Mouse (Mus musculus): ENCODE measurements at regions not wholly inside any gene's neighbourhood (a gene's known extent, or its start where the extent isn't known, plus 50 kb on each side); places are given as distances from the start of the nearest gene placed in this dataset.
A peak's percentile ranks its signal among the peaks of the same experiment; 100 is the strongest.

GRCm38 (mm10) chr3:21973681-21974080 lies 102.8 kb upstream of the Tbl1xr1 start:
- DNase-seq = no peak

DNA sequence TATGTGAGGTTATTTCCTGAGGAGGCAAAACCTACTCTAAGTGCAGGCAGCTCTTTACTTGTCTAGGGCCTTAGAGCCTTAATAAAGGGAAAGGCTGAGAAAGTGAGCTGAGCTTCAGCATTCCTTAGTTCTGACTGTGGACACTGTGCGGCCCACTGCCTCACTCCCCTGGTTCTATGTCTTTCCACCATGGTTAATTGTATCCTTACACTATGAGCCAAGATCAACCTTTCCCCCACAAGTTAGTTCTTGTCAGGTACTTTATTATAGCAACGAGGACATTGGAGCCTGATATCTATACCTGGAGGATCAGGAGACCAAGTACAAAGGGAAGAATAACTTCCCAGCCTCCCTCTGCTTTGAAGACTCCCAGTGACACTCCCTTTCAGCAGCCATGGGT lies 101.7 kb upstream of the Tbl1xr1 start:
- no peak for DNase-seq

- no peak for DNase-seq
Observed at GRCm38 (mm10) chr3:21977775-21978174, 98.7 kb upstream of the Tbl1xr1 start.

DNA sequence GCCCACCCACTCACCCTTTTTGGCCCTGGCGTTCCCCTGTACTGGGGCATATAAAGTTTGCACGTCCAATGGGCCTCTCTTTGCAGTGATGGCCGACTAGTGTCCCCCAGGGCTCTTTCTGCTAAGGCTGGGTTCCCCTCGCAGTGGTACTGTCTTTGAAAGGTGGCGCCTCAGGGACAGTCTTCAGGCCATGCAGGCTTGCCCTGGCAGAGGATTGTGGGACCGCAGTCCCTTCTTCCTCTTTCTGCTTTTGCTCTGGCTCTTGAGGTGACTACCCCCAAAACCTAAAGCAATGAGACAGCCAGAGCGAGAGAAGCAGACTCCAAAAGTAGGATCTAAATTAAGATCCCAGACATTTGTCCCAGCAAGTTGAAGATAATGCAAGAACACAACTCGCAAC lies 93.5 kb upstream of the Tbl1xr1 start:
- no peak for DNase-seq

- no peak for DNase-seq
Observed at GRCm38 (mm10) chr3:21983993-21984725, 92.3 kb upstream of the Tbl1xr1 start.

- no peak for DNase-seq
Observed at GRCm38 (mm10) chr3:21984807-21985206, 91.6 kb upstream of the Tbl1xr1 start.

- DNase-seq = no peak
Observed at GRCm38 (mm10) chr3:21986164-21986892, 90.1 kb upstream of the Tbl1xr1 start.

DNA sequence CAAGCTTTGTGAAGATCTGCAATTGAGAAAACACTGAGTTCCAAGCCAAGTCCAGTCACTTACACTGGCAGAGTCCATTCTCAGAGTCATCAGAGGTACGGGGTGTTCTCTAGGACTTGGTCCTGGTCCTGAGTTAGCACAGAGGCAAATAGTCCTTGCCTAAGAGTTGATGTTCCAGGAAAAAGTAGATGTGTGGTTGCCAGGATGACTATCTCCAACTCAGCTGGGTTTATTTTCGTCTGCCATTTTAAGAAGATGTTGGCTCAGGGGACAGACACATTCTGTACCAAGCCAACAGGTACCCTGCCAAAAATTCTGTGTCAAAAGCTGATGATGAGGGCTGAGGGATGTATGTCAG lies 89.6 kb upstream of the Tbl1xr1 start:
- DNase-seq = no peak

DNA sequence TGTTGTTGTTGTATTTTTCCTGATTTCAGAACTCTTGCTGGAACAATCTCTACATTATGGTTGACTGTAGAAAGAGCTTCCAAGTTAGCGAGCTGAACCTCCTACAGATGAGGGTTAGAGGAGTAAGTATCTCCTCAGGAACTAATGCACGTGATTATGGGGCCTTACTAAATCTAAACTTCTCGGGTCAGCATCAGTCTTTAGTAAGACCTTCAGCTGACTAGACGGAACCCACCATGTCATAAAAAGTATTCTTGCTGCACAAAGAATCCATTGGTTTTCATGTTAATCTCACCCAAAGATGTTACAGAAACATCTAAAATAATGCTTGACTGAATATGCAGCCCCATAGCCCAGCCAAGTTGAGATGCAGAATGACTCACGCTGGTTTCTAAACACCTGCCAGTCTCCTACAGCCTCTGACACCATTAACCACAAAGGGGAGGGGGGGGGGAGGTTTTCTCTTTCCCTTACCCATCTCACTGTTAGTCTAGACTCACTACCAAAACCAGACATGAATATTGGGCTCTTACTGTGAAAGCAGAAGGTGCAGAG lies 88.9 kb upstream of the Tbl1xr1 start:
- DNase-seq = peak in 1 of 2 experiments; percentile 46

DNA sequence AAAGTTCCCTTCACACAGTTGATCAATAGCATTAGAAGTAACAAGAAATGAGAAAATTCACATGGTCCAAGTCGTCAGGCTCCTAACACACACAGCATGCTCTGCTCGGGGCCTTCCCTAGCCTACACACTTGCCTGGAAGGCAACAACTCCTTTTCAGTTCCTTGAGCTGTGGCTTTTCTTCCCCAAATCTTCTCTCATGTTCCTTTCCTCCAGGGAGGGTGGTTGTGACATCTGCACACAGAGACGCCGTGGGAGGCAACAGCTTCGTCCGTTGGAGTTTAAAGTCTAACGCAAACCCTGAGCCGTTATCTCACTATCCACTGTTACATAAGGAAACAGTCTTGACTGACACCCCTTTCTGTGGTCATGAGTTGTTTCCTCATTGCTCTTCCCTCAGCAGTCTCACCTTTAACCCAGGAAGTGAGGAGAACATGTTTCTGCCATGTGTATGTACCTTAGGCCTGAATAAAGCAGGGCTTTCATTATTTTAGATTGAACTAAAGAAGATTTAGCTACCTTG lies 88.4 kb upstream of the Tbl1xr1 start:
- peak in 1 of 2 experiments; percentile 56 for DNase-seq

DNA sequence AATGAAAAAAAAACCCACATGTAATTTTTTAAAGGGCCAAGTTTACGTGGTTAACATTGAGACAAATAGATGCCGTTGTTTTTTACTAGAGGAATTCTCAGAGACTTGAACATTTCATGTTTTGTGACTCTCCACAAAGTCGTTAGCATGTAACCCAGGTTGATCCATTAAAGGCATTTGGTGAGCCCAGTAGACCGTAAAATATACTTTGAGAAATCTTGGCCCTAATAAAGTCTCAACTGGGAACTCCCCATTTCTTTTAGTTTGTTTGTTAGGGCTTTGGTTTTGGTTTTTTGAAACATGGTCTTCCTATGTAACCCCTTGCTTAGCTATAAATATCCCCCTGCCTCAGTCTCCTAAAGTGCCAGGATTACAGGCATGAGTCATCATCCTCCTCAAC lies 85.9 kb upstream of the Tbl1xr1 start:
- no peak for DNase-seq

GRCm38 (mm10) chr3:21991681-21992152 lies 84.7 kb upstream of the Tbl1xr1 start:
- peak; percentile 40 to 55 for DNase-seq

DNA sequence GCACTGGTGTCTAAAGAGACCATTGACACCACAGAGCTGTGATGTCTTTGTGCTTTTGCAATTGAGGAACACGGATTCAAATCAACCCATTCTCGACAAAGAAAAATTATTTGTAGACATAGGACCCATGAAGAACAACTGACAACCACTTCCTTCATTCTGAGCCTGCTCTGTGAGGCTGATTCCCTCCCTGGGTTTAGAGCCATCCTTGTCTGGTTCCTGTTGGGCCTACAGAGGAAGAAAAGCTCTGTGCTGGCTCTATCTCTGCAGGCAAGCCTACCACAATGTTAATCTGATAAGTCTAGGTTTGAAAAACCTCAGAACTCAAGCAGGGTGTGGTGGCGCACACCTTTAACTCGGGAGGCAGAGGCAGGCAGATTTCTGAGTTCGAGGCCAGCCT lies 84.2 kb upstream of the Tbl1xr1 start:
- no peak for DNase-seq

DNA sequence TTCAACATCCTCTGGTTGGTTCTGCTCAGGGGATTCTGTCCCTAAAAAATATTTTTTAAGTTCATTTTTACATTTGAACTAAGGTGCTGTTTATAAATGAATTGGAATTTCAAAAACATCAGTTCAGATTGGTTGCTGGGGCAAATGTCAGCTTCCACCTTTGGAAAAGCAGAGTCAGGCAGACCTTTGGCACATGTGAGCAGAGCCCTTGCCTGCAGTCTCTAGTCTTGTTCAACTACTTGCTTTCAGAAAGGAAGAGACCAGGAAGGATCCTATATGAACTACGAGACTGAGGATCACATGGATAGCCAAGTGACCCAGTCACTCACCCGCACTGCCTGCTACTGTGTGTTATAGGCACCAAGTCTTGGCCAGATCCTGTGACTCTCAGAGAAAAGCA lies 82.5 kb upstream of the Tbl1xr1 start:
- no peak for DNase-seq

- no peak for DNase-seq
Observed at GRCm38 (mm10) chr3:21995566-21996391, 80.7 kb upstream of the Tbl1xr1 start.

DNA sequence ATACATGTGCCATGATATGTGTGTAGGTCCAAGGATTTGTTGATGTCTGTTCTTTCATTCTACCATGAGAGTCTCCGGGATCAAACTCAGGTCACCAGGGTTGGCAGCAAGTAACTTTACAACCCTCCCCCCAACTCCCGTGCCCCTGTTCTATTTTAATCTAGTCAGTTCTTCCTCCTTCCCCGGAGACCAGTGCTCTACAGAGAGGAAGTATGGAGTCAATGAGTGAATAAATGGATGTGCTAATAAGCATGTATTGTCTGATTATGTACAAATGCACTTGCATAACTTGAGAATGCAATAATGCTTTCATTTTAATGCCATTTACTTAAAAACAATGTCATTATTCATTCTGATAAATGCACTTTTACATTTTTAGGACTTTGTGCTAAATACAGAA lies 79.1 kb upstream of the Tbl1xr1 start:
- DNase-seq = no peak

DNA sequence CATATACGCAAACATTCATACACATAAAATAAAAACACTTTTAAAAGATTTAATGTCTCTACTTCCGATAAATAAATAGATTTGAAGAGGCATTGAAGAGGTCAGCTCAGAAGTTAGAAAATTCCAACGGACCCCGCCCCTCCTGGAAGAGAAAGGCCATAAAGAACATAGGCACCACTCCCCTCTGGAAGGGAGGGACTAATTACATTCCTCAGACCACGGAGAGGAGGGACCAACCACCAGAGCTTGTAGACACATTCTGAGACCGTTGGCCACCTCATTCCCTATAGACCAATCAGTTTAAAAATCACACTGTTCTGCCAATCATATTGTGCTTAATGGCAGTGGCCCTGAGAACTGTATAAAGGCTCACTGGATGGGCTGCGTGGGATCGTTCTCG lies 71.0 kb upstream of the Tbl1xr1 start:
- no peak for DNase-seq

DNA sequence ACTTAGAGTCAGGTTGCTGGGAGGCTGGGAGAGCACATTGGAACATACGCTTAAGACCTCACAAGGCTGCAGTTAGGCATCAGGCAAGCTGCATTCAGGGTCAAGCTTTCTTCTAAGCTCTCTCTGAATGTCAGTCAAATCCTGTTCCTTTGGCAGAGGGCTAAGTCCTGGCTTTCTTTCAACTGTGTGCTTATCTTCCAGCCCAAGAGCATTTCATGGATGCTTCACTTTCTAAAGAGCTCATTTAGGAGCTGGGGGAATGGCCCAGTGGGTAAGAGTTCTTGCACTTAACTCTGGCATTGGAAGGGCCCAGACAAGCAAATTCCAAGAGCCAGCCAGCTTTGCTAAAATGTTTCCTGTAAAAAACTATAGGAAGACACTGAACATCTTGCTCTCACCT lies 70.3 kb upstream of the Tbl1xr1 start:
- DNase-seq = no peak

GRCm38 (mm10) chr3:22006651-22007050 lies 69.8 kb upstream of the Tbl1xr1 start:
- no peak for DNase-seq

DNA sequence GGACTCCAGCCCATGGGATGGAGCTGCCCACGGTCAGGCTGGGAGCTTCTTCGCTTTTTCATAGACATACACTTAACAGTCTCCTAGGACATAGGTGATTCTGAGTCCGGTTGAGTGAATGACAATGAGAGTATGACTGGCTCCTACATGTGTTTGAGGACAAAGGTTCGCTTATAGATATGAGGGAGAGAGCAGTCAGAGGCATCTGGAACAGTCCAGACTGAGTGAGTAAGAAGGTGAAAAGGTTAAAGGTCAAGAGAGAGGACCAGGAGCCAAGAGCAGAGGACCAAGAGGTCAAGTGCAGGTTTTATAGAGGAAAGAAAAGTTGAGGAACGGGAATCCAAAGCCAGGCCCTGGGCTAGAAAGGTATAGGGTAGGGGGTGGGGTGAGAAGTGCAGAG lies 68.7 kb upstream of the Tbl1xr1 start:
- no peak for DNase-seq

GRCm38 (mm10) chr3:22008432-22008831 lies 68.0 kb upstream of the Tbl1xr1 start:
- DNase-seq = no peak

DNA sequence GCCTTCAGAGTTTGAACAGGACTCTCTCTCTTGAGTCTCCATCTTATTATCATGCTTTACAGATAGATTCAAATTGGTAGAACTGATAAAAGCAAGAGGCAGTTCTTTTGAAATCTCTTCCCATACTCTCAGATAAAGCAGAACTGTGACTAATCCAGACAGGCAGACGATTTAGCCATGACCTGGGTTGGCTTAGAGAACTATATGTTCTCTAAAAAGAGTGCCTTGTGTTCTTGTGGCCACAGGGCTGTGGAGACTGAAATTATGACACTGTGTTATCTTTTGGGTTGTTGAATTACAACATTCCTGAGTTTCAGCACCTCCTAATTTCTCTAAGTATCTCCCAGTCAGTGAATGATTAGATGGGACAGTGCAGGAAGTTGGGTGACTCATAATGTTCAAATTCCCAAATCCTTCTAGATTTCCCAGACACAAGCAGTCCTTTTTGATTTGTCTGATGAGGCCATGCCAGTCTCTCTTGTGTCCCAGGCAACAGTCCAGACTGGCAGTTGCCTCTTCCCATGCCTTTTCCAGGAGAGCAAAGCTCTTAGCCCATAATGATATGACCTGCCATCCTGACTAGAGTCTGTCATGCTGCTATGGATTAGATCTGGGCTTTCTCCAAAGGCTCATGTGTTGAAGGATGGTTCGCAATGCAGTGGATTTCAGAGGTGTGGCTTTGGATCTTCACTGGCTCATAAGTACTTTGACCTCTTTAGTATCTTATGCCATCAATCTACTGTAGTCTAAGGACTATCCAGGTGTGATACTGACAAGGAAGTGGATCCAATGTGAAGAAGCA lies 66.4 kb upstream of the Tbl1xr1 start:
- no peak for DNase-seq
